Mouse (Mus musculus) mouse embryonic stem cell (cell line): ENCODE measurements around the gene Fgfr2.

Experiments used
- in situ Hi-C, 2 experiments: fragments of 300-500 bp; cut with MboI; formaldehyde crosslinking; loops; 1 replicate in 1 of 2; 3 replicates in 1 of 2; pipeline ENCODE4 v1.14.3; 2019 to 2020; ENCODE audit warnings: low sequenced_read_pairs in 2 of 2, low pct_unique_long_range_greater_than_20kb in 1 of 2, mixed read lengths in 1 of 2; ENCODE audit not compliant: unreplicated experiment in 1 of 2

The Fgfr2 gene

DNA sequence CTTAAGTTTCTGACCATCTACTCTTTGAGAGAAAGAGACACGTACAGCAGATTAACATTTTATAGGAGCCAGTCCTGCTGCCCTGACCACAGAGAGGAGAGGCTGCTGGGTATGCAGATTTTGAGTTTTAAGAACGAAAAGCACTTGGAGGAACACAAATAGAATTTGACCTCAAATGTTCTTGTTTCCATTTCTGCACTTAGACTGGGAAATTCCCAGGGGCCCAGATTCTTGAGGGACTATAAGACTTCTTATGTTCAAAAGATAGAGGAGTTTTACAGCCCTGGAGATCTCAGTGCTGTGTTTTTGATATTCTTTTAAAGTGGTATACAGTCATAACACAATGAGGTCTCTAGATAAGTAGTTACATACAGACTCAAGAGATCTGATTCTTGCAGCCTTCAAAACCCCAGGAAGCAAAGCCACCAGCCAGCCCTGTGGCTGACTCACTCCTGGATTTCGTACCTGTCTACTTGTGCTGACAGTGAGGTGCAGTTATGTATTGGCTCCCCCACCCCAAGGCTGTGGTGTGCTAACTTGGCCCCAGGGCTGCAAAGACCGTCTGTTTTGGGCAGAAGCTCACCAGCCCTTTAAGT is 358.2 kb downstream of the Fgfr2 start:
- in situ Hi-C loops: no loop called here

GRCm38 (mm10) chr7:132764314-132764713 is 358.8 kb downstream of the Fgfr2 start:
- in situ Hi-C loops: no loop called here

DNA sequence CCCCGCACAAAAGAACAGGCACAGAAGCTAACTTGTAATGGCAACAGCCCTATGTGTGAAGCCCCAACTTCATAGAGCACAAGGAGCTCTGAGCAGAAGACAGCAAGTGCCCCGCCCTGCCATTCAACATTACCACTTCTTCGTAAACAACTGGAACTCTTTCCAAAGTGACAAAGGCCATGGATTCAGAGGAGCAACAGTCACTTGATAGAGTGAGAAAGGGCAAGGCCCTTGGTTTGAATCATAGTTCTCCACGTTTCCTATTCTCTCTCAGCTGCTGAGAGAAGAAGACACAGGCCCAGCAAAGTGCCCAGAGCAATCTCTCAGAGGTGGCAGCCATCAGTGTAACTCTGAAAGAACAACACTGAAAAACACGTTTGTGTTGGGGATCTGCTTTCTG is 359.2 kb downstream of the Fgfr2 start:
- in situ Hi-C loops: no loop called here

DNA sequence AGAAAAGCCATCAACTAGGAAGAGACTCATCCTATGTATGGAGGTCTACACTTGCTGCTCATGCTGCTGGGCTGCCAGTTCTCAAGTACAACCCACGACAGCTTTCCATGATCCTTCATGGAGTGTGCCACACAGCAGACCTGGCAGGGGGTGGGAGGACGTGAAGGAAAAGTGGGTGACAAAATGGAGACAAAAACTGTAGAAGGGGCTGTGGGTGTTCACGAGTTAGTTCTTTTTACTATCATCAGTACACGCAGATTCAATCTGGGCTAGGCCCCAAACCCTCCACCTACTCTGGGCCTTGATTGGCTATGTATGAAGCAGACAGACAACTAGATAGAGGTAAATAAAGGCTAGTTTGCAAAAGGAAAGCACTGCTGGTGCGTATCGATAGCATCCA is 359.8 kb downstream of the Fgfr2 start:
- in situ Hi-C loops: no loop called here

- in situ Hi-C loops: no loop called here
Measured at GRCm38 (mm10) chr7:132761409-132761808, 361.7 kb downstream of the Fgfr2 start.

DNA sequence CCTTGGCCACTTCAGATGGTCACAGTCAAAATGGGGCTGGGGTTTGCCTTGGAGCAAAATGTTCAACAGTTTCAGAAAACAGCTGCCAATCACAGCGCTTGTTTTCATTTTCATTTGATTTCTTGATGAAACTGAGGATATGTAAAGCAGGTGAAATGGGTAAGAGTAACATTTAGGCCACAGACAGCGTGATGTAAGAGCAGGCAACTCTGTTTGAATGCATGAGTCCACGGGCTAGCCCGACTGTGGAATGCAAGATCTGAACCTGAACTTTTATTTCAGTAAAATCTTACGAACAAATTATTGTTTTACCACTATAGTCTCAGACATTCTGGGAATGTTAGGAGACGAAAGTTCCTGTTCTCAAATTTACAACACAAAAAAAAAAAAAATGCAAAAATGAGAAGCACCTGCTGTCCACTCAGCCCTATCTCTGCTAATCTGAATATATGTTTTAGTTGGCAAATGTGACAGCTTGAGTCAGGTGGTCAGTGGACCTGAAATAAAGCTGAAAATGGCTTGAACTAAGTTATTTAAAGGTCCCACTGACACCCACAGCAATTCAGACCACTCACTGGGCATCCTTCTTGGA is 362.5 kb downstream of the Fgfr2 start:
- in situ Hi-C loops: no loop called here

GRCm38 (mm10) chr7:132759926-132760325 is 363.2 kb downstream of the Fgfr2 start:
- in situ Hi-C loops: no loop called here

- in situ Hi-C loops: no loop called here
Measured at GRCm38 (mm10) chr7:132759405-132759891, 363.7 kb downstream of the Fgfr2 start.

- in situ Hi-C loops: no loop called here
Measured at GRCm38 (mm10) chr7:132758875-132759274, 364.3 kb downstream of the Fgfr2 start.

DNA sequence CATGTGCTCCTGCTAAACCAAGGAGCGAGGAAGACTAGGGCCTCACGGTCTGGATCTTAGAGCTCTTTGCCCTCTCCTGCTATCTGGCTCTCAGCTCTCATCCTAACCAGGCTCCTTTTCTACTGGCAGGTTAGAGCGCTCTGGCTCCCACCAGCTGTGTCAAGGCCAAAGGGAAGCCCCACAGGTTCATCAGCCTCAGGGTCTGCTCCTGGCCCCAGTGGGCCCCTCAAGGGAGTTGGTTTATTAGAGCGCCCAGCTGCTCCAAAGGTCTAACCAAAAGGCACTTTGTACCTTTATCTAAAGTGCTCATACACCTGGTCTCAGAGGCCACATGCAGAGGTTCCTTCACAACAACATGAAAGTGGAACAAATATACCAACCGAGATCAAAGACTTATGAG is 366.8 kb downstream of the Fgfr2 start:
- in situ Hi-C loops: no loop called here

DNA sequence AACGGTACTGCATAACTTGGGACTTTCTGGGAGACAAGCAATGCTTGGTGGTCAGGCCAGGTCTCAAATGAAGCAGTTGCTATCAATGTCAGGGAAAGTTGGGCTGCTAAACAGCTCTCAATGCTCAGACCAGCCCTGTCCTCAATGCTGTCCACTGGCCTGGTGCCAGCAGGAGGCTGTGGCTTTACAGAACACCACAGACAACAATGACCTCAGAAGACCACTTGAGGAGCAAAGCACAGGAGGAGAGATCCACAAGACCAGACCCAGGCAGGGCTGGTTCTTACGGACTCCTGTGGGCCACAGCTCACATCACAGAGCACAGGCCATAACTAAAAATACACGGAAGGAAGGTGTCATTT is 368.8 kb downstream of the Fgfr2 start:
- in situ Hi-C loops: no loop called here

DNA sequence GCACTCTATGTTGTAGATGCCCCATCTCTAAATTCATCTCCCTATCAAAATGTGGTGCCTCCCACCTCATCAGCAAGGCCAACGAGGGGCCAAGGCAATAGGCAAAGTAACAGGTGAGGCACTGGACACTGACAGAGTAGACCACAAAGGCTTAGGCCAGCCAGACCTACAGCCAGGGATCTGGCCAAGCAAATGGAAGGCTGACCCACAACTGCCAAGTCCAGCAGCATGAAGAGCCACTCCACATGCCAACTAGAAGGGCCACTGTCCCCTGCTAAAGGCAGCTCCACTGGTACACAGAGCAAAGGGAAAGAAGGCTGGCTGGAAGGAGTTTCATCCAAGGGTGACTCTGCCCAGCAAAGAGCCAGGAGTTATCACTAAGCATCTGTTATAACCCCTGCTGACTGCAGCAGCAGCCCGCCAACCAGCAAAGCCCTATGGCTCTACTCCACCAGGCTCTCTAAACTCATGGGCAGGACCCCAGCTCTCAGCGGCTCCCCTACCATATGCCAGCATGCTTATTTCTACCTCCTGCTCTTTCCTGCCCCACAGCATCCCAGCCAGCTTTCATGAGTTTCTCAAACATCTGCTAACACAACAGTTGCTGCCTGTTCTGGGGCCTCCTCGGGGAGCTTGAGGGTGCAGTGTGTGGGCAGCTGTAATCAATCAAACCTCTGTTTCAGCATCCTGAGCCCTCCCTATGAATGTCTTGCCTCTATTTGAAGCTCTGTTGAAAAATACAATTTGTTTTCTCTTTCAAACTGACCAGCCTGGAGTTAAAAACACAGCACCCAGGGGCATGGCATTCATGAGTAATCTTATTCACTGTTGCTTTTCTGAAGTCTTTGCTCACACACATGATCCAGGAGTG is 369.4 kb downstream of the Fgfr2 start:
- in situ Hi-C loops: no loop called here

- in situ Hi-C loops: no loop called here
Measured at GRCm38 (mm10) chr7:132751716-132752115, 371.4 kb downstream of the Fgfr2 start.

- in situ Hi-C loops: loop anchor here in 1 of 2 experiments (5.0 kb wide), 1 partner anchor 58 kb away; no protein-coding TSS in a partner anchor
Measured at GRCm38 (mm10) chr7:132749504-132749903, 373.6 kb downstream of the Fgfr2 start.

DNA sequence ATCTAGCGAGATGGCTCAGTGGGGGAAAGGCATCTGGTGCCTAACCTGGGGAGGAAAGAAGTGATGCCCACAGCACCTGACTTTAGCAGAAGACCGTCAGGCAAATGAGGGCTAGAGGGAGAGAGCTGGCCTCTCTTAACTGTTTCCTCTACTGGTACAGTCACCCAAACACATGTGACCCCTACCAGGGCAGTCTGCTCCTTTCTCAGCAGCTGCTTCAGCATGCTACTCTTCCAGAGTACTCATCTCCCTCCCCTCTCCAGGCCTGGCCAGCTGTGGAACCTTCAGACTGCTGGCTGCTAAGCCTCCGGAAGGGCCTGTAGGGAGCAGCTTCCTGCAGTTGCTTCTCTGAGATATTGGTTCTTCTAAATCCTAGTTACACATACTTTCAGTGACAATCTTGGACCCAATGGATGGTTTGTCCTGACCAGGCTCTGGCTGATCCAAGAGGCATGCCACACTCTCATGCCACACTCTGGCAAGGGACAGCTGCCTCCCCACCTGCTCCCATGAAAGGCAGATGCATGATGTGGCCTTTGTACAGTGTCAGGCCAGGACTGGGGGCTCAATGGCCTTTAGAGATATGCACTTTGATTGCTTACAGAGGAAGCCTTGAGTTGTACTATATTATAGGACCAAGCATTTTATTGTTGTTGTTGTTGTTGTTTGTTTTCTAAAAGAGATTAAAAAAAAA is 374.9 kb downstream of the Fgfr2 start:
- in situ Hi-C loops: loop anchor here in 1 of 2 experiments (5.0 kb wide), 1 partner anchor 59 kb away; no protein-coding TSS in a partner anchor

- in situ Hi-C loops: loop anchor here in 1 of 2 experiments (5.0 kb wide), 1 partner anchor 60 kb away; no protein-coding TSS in a partner anchor
Measured at GRCm38 (mm10) chr7:132747096-132747495, 376.1 kb downstream of the Fgfr2 start.

GRCm38 (mm10) chr7:132742912-132743311 is 380.2 kb downstream of the Fgfr2 start:
- in situ Hi-C loops: no loop called here

DNA sequence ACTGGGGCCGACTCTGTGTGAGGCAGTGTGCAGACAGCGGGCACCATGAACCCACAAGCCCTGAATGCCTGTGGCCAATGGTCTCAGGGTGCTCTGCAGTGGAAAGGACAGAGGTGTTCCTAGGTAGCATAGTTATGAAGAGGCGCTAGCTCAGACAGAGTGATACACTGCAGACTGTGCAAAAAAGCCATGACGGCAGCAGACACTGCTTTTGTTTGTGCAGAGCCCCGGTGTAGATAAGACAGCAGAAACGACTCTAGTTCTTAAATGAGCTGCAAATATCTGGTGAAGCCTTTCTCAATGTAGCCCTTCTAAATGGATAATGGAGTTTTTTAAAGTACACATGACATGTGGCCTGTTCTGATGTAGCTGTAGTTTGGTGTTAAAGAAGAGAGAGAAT is 383.3 kb downstream of the Fgfr2 start:
- in situ Hi-C loops: no loop called here

DNA sequence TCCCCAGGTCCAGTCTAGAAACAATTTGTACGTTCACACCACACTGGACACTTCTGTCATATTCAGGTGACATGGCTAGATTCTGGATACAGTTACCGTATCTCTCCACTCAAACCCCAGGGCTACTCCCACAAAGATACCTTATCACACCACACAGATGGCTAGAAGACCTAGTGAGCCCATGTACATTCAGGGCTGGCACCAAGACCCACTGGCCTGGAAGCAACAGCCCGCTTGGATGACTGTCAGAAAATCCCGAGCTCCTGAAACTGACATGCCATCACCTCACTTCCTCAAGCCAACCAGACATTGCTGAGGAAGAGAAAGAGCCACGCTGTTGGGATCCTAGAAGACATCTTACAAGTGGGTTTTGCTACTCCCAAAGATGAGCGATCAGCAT is 384.3 kb downstream of the Fgfr2 start:
- in situ Hi-C loops: no loop called here
